In the genomic region with DNA sequence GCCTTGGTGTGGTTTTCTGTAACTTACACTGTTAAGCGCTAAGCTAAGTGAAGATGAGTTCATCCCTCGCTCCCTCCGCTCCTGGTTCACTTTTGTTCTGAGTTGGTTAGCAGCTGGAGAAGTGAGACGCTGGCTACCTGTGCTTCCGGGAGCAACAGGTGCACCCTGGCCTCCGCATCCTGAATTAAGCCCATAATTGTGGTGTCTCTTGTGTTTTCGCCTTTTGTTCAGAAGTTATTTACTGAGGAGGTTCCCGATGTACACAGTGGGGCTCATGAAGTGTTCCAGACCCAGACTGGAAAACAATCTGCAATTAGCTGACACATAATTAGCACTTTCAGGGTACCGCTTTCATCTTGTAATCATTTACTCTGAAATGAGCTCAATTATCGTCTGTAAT, we compare ENCODE assay signal across 17 mouse cellular contexts.
"Had no signal": no experiment of that assay in that cellular context is flagged by ENCODE, and none has a peak within 500 bp of the region (broad histone marks: within the 10 kb centered on the region; RNA-seq: fewer than 3 reads in every experiment).

No protein-coding gene starts in this region.

- H3K9me3 ChIP-seq: lung, embryonic 15.5 days; megakaryocyte, embryonic 14.5 days; midbrain, embryonic 13.5 days; midbrain, embryonic 15.5 days; neural tube, embryonic 12.5 days; stomach, embryonic 15.5 days had no signal

- H3K27me3 ChIP-seq: lung, embryonic 15.5 days; megakaryocyte, embryonic 14.5 days; midbrain, embryonic 13.5 days; midbrain, embryonic 15.5 days; neural tube, embryonic 12.5 days; stomach, embryonic 15.5 days had no signal

- DNase-seq: lung, adult 2 months; lung, postnatal 14 days; lung, postnatal 36 days; right cerebral cortex, postnatal 14 days; thymus, adult 2 months; thymus, postnatal 25 days; thymus, postnatal 4 days had no signal

- H3K4me1 ChIP-seq: lung, embryonic 15.5 days; midbrain, embryonic 15.5 days; neural tube, embryonic 12.5 days; stomach, embryonic 15.5 days had no signal

- H3K27ac ChIP-seq: lung, embryonic 15.5 days; macrophage; midbrain, embryonic 13.5 days; midbrain, embryonic 15.5 days; neural tube, embryonic 12.5 days; stomach, embryonic 15.5 days; stomach, postnatal 0 days had no signal

- ATAC-seq: lung, postnatal 0 days; midbrain, embryonic 13.5 days; midbrain, embryonic 15.5 days had no signal

- H3K9ac ChIP-seq: lung, embryonic 15.5 days; midbrain, embryonic 13.5 days; midbrain, embryonic 15.5 days; neural tube, embryonic 12.5 days; stomach, embryonic 15.5 days had no signal

- H3K4me3 ChIP-seq: lung, embryonic 15.5 days; megakaryocyte, embryonic 14.5 days; midbrain, embryonic 13.5 days; midbrain, embryonic 15.5 days; neural tube, embryonic 12.5 days; stomach, embryonic 15.5 days had no signal

- H3K4me2 ChIP-seq: lung, embryonic 15.5 days; midbrain, embryonic 11.5 days; midbrain, embryonic 13.5 days; midbrain, embryonic 15.5 days; neural tube, embryonic 12.5 days; stomach, embryonic 15.5 days had no signal
